Mouse (Mus musculus): ENCODE measurements around the gene Nfkb1.

- no peak for TF ChIP-seq CTCF (IDR thresholded peaks at IDR 0.05; ENCODE audit: low read depth, low read length)
- no peak for TF ChIP-seq POLR2A (IDR thresholded peaks at IDR 0.05; ENCODE audit: borderline replicate concordance, low read depth, low read length)
Observed at GRCm38 (mm10) chr3:135565306-135565705, 126.0 kb downstream of the Nfkb1 start.
